Mouse (Mus musculus) intestine, postnatal 0 days (tissue): ENCODE results near the gene Dnah11. TPM values are rescaled to one million over a fixed set of nuclear protein-coding genes. Genes with fewer than 3 reads are reported as not detected.

ENCODE experiments used
- ATAC-seq: fragments of 200-750 bp; cut with Nextera tagmentation; 2 replicates; pipeline ENCODE4 v1.8.0; 2017; ENCODE audit warnings: mild to moderate bottlenecking, moderate TSS enrichment, moderate library complexity
- H3K27ac ChIP-seq: fragments of 300-500 bp; sonication (generic); 2 replicates; pipeline ENCODE4 v1.5.1; 2014; ENCODE audit warnings: mild to moderate bottlenecking, low read depth, low read length, moderate library complexity
- H3K27me3 ChIP-seq: fragments of 300-500 bp; sonication (generic); replicated peaks from 2 replicates; pipeline ENCODE4 v1.6.1; 2014; ENCODE audit warnings: low read length, mixed read lengths; ENCODE audit not compliant: control insufficient read depth, insufficient read depth
- H3K36me3 ChIP-seq: fragments of 300-500 bp; sonication (generic); 2 replicates; pipeline ENCODE4 v1.6.1; 2014; ENCODE audit warnings: mild to moderate bottlenecking, moderate library complexity; ENCODE audit not compliant: control insufficient read depth, insufficient read depth
- H3K4me1 ChIP-seq: fragments of 300-500 bp; sonication (generic); replicated peaks from 2 replicates; pipeline ENCODE4 v1.6.1; 2014; ENCODE audit warnings: antibody characterized with exemption, low read length, mixed read lengths; ENCODE audit not compliant: control insufficient read depth, insufficient read depth
- H3K4me2 ChIP-seq: fragments of 300-500 bp; sonication (generic); replicated peaks from 2 replicates; pipeline ENCODE4 v1.6.1; 2014; ENCODE audit warnings: low read depth, mild to moderate bottlenecking, moderate library complexity
- H3K4me3 ChIP-seq: fragments of 300-500 bp; sonication (generic); 2 replicates; pipeline ENCODE4 v1.5.1; 2014; ENCODE audit warnings: low read depth, low read length
- H3K9ac ChIP-seq: fragments of 300-500 bp; sonication (generic); 2 replicates; pipeline ENCODE4 v1.6.1; 2014; ENCODE audit warnings: mild to moderate bottlenecking, low read depth, low read length
- H3K9me3 ChIP-seq: fragments of 300-500 bp; sonication (generic); 2 replicates; pipeline ENCODE4 v1.6.1; 2016; ENCODE audit warnings: mixed run types; ENCODE audit not compliant: control insufficient read depth
- CTCF ChIP-seq: sonication (generic); IDR thresholded peaks from 2 replicates; pipeline ENCODE4 v1.5.1; 2016; ENCODE audit warnings: low read depth, mild to moderate bottlenecking, control low read depth, antibody characterized with exemption, moderate library complexity
- WGBS: fragments of 180-500 bp; shearing (Covaris S2); extraction: QIAGEN DNeasy Blood & Tissue Kit; methylation state at CpG from one replicate; pipeline ENCODE4 v1.1.7; 2014; 5-methylcytosine and 5-hydroxymethylcytosine counted together
- polyA plus RNA-seq: library from polyadenylated mRNA; unstranded; fragments of >200 nt; fragmentation: Nextera tagmentation; extraction: Ambion mirVana; gene quantifications from 2 replicates; pipeline ENCODE4 v1.2.1, GENCODE M21; 2015

Gene Dnah11
- polyA plus RNA-seq, 1 experiment from 2014 or later, result 0.01 TPM

- WGBS, result 26% methylated on average over 2 of the region's 2 CpGs
- Histone ChIP-seq H3K9me3 (no peaks in the 10 kb centered on the region), H3K36me3 (no peaks in the 10 kb centered on the region), H3K27ac (no peak overlapping the region), H3K27me3 (no peaks in the 10 kb centered on the region), H3K9ac (no peak overlapping the region), H3K4me1 (peaks cover 12% of the 10 kb centered on the region; the same call in 1 of the 2 replicates), H3K4me3 (no peak overlapping the region), H3K4me2 (no peak overlapping the region)
- no peak for TF ChIP-seq CTCF
- peak; percentile 66 for ATAC-seq
Measured at GRCm38 (mm10) chr12:118187663-118188062, 11.2 kb downstream of the Dnah11 start.

DNA sequence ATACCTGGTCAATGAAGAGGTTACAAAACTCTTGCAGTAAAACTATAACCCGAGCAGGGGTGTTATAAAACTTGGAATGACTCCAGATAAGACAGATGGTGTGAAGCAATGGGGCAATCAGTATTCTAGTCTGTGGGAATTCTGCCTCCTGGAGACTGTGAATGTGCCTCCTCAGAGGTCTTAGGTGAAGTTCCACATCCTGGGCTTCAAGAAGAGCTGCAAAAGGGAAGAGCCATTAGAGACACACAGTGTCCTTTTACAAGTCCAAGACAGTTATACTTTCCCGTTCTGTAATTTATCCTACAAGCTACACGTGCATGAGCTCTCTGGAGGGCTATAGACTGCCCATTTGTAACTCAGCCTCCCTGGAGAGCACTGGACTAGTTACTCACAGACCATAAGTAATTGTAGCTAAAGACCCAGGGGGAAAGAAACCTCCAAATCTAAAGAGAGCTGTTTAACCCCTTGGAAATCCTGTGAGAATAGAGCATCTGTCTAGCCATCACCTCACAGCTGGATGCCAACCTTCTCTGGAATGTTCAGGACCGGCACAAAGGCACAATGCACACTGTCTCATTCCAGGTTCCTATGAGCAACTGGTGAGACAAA, 11.9 kb downstream of the Dnah11 start:
- Histone ChIP-seq H3K36me3 (no peaks in the 10 kb centered on the region), H3K9me3 (no peaks in the 10 kb centered on the region), H3K9ac (no peak overlapping the region), H3K4me2 (peak overlapping the region; percentile 18; the same call in 1 of the 2 replicates), H3K27ac (no peak overlapping the region), H3K27me3 (no peaks in the 10 kb centered on the region), H3K4me1 (peaks cover 12% of the 10 kb centered on the region; the same call in 1 of the 2 replicates), H3K4me3 (no peak overlapping the region)
- peak; percentile 45 for TF ChIP-seq CTCF
- peak; percentile 77 for ATAC-seq
- WGBS, result 16% methylated on average over 4 of the region's 4 CpGs

DNA sequence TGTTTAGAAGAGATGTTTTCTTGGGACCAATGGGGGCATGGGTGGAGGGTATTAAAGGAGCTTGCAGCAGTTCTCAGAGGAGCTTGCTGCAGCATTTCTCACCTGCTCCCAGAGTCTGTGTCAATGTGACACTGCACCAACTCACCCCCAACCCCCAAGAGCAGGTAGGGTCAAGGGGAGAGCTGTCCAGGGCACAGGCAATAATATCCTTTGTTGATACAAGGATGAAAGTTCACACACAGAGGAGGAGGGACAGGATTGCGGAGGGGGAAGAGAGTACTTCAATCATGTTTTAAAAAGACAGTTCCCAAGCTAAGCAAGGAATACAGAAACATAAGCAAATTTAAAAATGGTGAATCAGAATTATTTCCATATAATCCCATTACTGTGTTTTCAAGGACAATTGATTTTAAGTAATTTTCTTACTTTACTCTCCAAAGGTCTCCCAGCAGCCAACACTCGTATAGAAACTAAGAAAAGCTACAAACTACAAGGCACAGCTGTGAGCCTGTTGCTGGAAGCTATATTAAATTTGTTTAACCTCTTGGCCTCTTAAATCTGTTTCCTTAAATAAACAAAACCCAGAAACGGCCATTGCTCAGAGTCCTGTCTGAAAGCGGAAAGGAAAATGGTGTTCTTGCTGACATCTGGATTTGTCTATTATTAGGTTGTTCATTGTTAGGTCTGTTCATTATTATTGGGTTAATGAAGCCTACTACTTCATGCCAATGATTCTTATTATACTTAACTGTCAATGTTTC, 12.5 kb downstream of the Dnah11 start:
- Histone ChIP-seq H3K4me3 (no peak overlapping the region), H3K9ac (no peak overlapping the region), H3K27ac (no peak overlapping the region), H3K36me3 (no peaks in the 10 kb centered on the region), H3K27me3 (no peaks in the 10 kb centered on the region), H3K4me1 (peaks cover 12% of the 10 kb centered on the region; the same call in 1 of the 2 replicates), H3K9me3 (no peaks in the 10 kb centered on the region), H3K4me2 (peak overlapping the region; percentile 18)
- no peak for TF ChIP-seq CTCF
- peak; percentile 42; the same call in 1 of the 2 replicates for ATAC-seq
- WGBS, result 5% methylated on average over 4 of the region's 4 CpGs

DNA sequence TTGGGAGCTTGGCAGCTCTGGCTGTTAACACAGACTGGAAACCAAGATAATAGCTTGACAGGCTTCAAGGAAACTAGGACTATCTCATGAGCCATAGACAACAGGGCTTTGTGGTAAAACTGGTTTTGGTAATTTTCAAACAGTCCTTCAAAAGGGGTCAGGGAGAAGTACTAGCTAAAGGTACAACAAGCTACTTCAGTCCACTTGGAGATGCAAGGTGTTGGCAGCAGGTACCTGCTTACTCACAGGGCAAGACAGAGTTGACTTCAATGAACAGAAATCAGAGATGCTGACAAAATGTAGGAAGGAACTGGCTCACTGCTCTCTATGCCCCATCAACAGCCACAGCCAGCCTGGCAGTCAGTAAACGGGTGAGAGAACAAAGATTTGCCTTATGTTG, 14.1 kb downstream of the Dnah11 start:
- no peak overlapping the region for H3K4me2 ChIP-seq
- no peaks in the 10 kb centered on the region for H3K27me3 ChIP-seq
- H3K27ac ChIP-seq, result no peak overlapping the region
- H3K36me3 ChIP-seq, result no peaks in the 10 kb centered on the region
- no peak for TF ChIP-seq CTCF
- no peak for ATAC-seq
- H3K4me3 ChIP-seq, result no peak overlapping the region
- peaks cover 12% of the 10 kb centered on the region; the same call in 1 of the 2 replicates for H3K4me1 ChIP-seq
- WGBS, result 79% methylated on average over 1 of the region's 1 CpGs
- no peaks in the 10 kb centered on the region for H3K9me3 ChIP-seq
- no peak overlapping the region for H3K9ac ChIP-seq

GRCm38 (mm10) chr12:118177756-118178155, 21.1 kb downstream of the Dnah11 start:
- no peak overlapping the region for H3K9ac ChIP-seq
- TF ChIP-seq CTCF, result no peak
- no peaks in the 10 kb centered on the region for H3K9me3 ChIP-seq
- no peaks in the 10 kb centered on the region for H3K27me3 ChIP-seq
- H3K27ac ChIP-seq, result no peak overlapping the region
- H3K4me2 ChIP-seq, result no peak overlapping the region
- no peak for ATAC-seq
- H3K4me3 ChIP-seq, result no peak overlapping the region
- no peaks in the 10 kb centered on the region for H3K4me1 ChIP-seq
- 93% methylated on average over 5 of the region's 5 CpGs for WGBS
- no peaks in the 10 kb centered on the region for H3K36me3 ChIP-seq

DNA sequence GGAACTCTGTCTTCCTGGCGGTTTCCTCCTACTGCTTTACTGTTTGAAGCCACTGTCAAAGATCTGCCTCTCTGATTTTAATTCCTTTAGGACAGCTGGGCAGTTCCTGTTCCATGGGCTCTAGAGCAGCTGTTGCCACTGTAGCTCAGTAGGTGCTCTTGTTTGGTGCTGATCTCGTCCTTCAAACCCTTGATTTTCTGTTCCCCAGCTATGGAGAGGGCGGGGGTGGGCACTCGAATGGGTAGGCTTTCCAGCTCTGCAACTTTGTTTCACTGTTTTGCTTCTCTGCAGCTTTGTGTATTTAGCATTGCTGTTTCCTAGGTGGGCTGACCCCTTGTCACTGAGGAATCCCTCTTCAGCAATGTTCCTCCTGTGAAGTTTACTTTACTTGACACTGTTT, 34.1 kb downstream of the Dnah11 start:
- ATAC-seq, result no peak
- TF ChIP-seq CTCF, result no peak
- Histone ChIP-seq H3K4me2 (no peak overlapping the region), H3K36me3 (no peaks in the 10 kb centered on the region), H3K4me1 (no peaks in the 10 kb centered on the region), H3K27me3 (no peaks in the 10 kb centered on the region), H3K4me3 (no peak overlapping the region), H3K27ac (no peak overlapping the region), H3K9ac (no peak overlapping the region), H3K9me3 (no peaks in the 10 kb centered on the region)
- 42% methylated on average over 4 of the region's 4 CpGs for WGBS
